Mouse (Mus musculus) cerebellum, postnatal 25 days (tissue): ENCODE measurements at regions not wholly inside any gene's neighbourhood (a gene's known extent, or its start where the extent isn't known, plus 50 kb on each side); places are given as distances from the start of the nearest gene placed in this dataset.

ENCODE experiments used
- DNase-seq, 2 experiments: peaks; one replicate each; pipeline ENCODE4 v3.0.0; 2021; ENCODE audit warnings: mixed read lengths in 2 of 2

- peak; percentile 15 to 55 for DNase-seq
Observed at GRCm38 (mm10) chr4:24019178-24020104, 476.8 kb upstream of the Mms22l start.
